Mouse (Mus musculus): Measurements from ENCODE around the gene Zc3h7b.

Gene Zc3h7b

DNA sequence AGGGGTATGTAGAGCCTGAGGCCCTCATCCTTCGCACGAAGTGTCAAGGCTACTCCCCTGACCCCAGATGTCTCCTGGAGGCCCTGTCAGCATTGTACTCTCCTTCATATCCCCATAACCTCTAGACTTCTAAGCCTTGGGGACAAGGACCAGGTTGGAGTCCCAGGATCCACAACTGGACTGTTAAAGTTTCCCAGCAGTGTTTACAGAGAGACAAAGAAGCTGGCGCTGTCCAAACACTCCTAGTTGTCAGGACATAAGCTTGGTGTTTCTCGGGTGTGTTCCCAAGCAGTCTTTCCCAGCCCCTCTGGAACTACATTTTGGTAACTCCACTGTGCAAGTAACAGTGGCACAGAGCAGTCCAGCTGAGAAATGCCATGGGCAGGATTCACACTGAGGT lies 88.6 kb downstream of the Zc3h7b start:
- in situ Hi-C loops (cut with MboI; ENCODE audit: low pct_unique_long_range_greater_than_20kb in 1 of 2, low sequenced_read_pairs in 2 of 2, unreplicated experiment in 1 of 2) = loop anchor here (5.0 kb wide), 1 partner anchor 74 kb away; no protein-coding TSS in a partner anchor

DNA sequence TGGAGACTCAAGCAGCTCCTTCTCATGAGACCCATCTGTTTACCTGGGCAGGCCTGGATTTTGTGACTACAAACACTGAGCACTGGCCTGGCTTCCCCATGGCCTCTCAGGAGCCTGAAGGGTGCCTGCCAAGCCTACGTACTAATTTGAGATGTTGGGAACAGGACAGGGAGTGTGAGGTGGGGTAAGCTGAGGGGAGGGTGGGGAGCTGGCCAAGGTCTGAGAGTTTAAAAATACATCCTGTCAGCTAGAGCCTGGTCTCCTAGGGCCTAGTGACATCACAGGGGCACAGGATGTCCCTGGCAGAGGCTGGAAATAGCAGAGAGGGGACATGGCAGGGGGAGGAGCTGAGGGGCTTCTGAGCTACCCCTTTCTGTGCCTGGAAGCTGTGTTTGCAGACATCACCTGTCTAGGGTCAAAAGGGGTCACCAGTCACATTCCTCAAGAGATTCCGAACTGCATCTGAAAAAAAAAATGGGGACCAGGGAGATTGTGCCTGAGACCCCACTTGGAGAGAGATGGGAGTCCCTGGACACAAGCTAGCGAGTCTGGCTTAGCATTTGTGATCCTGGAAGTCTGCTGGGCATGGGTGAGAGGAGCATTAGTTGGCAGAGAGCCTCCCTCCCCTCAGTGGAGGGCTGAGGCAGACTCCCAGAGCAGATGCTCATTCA lies 89.4 kb downstream of the Zc3h7b start:
- in situ Hi-C loops (cut with MboI; ENCODE audit: low pct_unique_long_range_greater_than_20kb in 1 of 2, low sequenced_read_pairs in 2 of 2, unreplicated experiment in 1 of 2) = loop anchor here (5.0 kb wide), 1 partner anchor 73 kb away; no protein-coding TSS in a partner anchor

DNA sequence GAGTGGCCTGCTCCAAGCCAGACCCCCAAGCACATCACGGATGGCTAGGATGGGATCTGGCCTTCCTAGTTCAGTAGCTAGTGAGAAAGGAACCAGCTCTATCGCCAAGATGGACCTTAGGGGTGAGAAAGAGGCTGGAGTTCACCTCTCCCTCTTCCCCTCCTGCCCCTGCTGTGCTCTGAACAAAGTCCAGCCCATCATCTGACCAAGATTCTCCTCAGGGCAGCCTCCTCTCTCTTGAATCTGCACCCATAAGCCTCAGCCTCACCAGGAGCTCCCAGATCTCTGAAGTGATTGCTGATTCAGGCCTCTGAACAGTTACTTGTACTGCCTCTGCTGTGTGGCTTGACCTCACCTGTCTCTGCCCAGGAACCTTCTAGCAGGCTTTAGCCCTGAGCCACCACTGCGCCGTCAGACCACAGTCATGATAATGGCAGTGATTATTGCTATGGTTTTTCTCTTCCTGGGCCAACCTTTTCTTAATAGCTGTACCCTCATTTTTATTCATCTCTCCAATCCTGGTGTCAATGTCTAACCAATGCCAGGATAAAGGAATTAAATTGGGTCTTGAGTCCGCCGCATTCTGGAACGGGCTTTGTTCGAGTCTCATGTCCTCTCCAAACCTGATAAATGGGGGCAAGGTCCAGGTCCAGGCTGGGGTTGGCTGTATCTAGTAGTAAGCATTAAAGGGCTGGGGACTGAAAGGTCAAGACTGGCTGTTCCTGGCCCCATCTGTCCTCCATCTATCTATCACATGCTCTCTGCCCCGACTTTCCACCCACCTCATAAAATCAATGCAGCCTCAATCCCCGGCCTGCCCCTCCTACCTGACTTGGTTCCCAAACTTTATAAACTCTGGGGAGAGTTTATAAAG lies 90.4 kb downstream of the Zc3h7b start:
- in situ Hi-C loops (cut with MboI; ENCODE audit: low pct_unique_long_range_greater_than_20kb in 1 of 2, low sequenced_read_pairs in 2 of 2, unreplicated experiment in 1 of 2) = no loop called here

DNA sequence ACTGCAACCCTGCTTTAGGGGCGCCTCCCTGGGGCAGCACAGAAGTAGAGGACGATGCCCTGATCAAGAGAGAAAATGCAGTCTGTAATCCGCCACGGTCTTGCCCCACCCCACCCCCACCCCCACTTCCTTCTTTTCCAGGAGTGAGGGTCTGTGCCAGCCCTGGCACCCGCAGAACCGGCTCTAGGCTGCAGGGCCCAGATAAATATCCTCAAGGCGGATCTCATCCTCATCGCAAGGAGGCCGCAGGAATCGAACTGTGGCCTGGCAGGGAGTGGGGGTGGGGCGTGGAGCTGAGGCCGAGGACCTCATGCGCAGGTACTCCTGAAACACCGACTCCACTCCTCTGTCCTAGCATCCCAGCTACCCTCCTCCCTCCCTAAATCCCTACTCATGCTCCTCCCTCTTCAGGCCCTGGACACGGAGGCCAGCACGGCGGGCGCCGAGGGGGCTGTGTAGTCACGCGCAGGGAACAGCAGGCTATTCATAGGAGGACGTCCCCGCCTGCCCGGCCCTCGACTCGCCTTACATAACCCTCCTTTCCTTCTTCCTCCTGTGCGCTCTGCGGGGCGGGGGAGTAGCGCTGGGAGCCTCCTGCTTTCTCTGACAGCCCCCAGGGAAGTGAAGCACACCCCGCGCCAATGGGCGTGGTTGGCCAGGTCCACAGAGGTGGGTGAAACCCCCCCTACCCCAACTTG lies 91.4 kb downstream of the Zc3h7b start:
- in situ Hi-C loops (cut with MboI; ENCODE audit: low pct_unique_long_range_greater_than_20kb in 1 of 2, low sequenced_read_pairs in 2 of 2, unreplicated experiment in 1 of 2) = no loop called here

DNA sequence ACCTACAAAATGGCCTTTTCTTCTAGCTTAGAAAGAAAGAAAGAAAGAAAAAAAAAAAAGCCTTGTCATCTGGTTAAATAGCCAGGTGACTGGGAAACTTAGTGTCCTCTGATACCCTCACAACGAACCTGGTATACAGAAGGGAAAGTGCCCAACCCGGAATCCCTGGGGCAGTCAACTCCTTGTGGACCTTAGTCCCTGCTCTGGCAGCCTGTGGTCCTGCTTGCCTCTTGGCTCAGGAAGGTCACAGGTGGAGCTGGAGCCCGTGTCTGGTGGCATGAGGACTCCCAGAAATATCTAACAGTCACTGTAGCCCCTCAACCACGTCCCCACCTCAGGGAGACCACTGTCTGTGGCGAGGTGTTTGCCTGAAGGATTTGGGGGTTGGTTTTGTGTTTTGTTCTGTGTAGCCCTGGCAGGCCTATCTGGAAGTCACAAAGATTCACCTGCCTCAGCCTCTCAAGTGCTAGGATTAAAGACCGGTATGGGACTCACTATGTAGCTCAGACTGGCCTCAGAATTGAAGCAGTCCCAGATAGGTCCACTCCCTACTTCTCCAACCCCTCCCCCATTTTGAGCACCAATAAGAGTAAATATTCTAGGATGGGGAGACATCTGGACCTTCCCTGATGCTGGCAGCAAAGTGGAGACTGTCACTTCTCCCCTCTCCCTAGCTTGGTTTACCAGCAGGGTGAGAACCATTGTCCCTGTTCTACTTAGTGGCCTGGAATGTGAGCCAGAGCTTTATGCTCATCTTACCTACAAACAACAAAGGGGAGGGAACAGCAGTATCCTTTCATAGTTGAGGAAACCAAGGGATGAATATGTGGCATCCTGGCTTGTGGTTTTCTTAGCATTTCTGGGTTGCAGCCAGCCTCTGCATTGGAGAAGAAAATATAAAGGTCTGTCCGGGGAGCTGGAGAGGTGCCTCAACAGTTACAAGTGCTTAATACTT lies 92.4 kb downstream of the Zc3h7b start:
- in situ Hi-C loops (cut with MboI; ENCODE audit: low pct_unique_long_range_greater_than_20kb in 1 of 2, low sequenced_read_pairs in 2 of 2, unreplicated experiment in 1 of 2) = no loop called here

DNA sequence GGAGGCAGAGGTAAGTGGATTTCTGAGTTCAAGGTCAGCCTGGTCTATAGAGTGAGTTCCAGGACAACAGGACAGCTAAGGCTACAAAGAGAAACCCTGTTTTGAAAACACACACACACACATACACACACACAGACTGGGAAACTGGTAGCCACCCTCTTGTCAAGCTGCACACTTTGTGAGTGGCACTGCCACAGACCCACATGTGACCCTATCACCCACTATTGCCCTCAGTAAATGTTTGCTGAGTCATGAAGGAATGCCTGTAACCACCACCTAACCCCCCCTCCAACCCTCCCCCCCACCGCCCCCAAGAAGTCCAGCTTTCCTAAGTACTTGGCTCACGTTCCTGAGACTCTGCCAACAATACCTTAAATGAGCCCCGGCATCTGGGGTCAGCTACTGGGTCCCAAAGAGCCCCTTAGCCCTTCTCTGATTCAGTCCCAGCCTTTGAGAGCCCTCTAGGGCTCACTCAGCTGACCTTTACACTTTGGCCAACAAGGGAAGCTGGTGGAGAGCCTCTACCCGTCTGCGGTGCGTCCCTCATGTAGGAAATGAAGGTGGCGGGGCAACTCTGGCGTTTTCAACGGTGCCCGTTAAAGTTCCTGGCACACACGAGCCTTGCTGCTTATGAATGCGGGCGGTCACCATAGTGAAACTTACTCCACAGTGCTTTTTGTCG lies 93.8 kb downstream of the Zc3h7b start:
- in situ Hi-C loops (cut with MboI; ENCODE audit: low pct_unique_long_range_greater_than_20kb in 1 of 2, low sequenced_read_pairs in 2 of 2, unreplicated experiment in 1 of 2) = no loop called here

DNA sequence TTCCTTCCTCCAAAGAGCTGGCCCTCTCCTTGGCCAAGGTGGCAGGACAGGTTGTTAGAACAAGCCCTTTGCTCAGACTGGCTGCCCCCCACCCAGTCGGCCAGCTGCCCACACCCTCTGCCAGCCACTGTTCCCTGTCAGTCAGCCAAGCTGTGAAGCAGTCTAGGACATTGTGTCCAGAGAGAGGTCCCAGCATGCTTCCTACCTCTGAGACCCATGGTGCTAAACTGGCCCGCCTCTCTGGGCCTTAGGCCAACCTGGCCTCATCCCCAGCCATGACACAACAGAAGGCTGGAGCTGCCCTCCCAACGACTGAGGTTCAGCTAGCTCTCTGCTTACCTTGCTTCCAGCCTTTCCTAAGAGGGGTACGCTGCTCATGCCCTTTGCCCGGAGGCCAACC lies 94.8 kb downstream of the Zc3h7b start:
- in situ Hi-C loops (cut with MboI; ENCODE audit: low pct_unique_long_range_greater_than_20kb in 1 of 2, low sequenced_read_pairs in 2 of 2, unreplicated experiment in 1 of 2) = no loop called here

DNA sequence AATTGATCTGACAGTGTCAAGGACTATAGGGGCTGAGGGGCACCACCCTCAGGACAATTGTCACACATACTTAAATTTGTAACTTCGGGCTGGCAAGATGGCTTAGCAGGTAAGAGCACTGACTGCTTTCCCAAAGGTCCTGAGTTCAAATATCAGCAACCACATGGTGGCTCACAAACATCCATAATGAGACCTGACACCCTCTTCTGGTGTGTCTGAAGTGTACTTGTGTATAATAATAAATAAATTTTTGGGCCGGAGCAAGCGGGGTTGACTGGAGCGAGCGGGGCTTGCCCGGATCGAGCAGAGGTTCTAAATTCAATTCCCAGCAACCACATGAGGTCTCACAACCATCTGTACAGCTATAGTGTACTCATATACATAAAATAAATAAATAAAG lies 95.4 kb downstream of the Zc3h7b start:
- in situ Hi-C loops (cut with MboI; ENCODE audit: low pct_unique_long_range_greater_than_20kb in 1 of 2, low sequenced_read_pairs in 2 of 2, unreplicated experiment in 1 of 2) = no loop called here

DNA sequence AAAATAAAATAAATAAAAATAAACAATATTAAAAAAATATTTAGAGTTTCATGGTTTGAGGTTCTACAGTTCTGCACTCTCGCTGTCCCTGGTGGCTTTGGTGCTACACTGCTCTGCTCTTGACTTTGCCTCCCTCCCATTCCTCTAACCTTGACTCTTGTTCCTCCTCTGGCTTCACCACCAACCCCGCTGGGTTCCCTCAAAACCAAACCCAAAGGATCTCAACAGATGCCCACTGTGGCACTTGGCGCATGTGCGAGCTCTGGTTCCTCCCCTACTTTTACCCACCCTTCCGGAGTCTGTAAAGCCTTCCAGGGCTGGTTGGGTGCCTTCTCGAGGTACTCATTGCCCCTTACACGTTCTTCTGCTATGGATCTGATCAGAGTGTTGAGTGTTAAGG lies 97.4 kb downstream of the Zc3h7b start:
- in situ Hi-C loops (cut with MboI; ENCODE audit: low pct_unique_long_range_greater_than_20kb in 1 of 2, low sequenced_read_pairs in 2 of 2, unreplicated experiment in 1 of 2) = no loop called here

DNA sequence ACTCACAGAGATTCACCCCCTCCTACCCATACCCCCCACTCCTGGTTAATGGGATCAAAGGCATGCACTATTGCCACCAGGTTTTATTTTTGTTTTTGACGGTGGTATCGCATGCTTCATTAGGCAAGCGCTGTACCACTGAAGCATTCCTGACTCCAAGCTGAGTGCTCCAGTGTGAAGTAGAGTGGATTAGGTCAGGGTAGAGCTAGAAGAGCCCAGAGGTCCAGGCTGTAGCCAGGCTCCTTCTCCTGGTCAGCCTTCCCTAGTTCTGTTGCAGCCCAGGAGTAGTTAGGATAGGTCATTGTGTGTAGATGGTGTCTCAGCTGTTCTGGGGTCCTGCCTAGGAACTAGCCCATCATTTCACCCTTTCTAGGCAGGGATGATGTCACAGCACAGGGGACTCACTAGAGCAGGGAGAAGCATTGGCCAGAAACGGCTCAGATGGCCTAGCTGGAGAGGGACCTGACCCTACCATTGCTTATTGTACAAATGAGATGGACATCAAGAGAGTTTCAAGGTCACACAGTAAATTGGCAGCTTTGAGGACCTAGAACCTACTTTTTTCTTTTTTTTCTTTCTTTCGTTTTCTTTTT lies 100.3 kb downstream of the Zc3h7b start:
- in situ Hi-C loops (cut with MboI; ENCODE audit: low pct_unique_long_range_greater_than_20kb in 1 of 2, low sequenced_read_pairs in 2 of 2, unreplicated experiment in 1 of 2) = no loop called here

DNA sequence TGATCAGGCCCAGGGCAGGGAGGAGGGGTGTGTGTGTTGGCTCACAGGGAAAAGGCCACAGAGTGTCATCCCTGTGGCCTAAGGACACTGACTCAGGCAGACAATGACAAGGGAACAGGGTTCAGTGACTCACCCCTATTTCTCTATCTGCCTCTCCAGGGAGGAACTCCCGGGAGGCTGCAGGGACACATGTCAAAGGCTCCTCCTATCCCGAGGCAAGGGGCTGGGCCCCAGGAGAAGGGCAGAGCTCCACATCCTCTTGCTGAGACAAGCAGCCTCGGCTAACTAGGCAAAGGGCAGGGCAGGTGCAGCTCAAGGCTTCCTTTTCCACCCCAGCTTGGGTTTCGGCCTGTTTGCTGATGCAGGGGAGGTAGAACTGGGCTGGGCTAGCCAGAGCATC lies 100.9 kb downstream of the Zc3h7b start:
- in situ Hi-C loops (cut with MboI; ENCODE audit: low pct_unique_long_range_greater_than_20kb in 1 of 2, low sequenced_read_pairs in 2 of 2, unreplicated experiment in 1 of 2) = no loop called here

Data from mouse embryonic stem cell (cell line).